Mouse (Mus musculus) cerebellum, adult 2 months (tissue): ENCODE data around the gene H60b.
"Not testable (repeated sequence)": the region's sequence is repeated elsewhere in the genome, so short reads cannot be mapped to it uniquely, and the experiment has no call there.

Source experiments
- CTCF ChIP-seq: fragments of 200-500 bp; IDR thresholded peaks from 2 replicates; pipeline ENCODE4 v1.5.1; 2011; ENCODE audit warnings: low read depth, mild to moderate bottlenecking, control low read depth, low read length, moderate library complexity, borderline replicate concordance; ENCODE audit not compliant: insufficient read depth
- POLR2A ChIP-seq: fragments of 200-500 bp; IDR thresholded peaks from 2 replicates; pipeline ENCODE4 v1.6.1; 2011; ENCODE audit warnings: low read length, control low read depth, borderline replicate concordance; ENCODE audit not compliant: insufficient read depth

DNA sequence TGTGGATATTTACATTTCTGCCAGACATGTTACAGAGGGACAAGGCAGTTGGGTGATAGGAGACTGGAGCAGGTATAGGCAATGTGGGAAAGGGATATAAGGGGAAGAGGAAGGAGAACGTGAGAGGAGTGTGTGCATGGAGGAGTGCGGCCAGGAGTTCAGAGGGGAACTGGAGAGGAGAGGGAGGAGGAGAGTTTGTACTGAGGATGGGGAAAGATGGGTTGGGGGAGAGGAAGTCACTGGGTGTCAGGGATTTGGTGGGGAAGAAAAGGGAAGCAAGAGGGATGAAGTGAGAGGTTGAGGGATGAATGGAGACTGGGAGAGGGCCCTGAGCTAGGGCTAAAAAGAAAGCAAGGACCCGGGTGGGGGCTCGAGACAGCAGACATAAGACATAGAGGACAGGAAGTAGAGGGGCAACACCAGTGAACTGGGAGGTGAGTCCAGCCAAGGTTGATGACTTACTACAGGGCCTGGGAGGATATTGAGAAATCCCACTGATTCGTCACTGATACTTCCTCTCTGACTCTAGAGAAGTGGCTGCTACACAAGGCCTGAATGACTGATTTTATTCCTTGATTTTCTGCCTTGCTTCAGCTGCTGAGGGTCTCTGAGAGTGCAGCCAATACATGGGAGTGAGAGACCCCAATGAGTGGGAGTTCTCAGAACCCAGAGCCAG lies 7.1 kb downstream of the H60b start:
- not testable (repeated sequence) for TF ChIP-seq POLR2A, CTCF
